Mouse (Mus musculus) small intestine, adult 2 months (tissue): ENCODE results near the gene Adad2. TPM values are rescaled to one million over a fixed set of nuclear protein-coding genes. Genes with fewer than 3 reads are reported as not detected.

Experiments
- H3K27ac ChIP-seq: fragments of 200-500 bp; 2 replicates; pipeline ENCODE4 v1.5.1; 2012; ENCODE audit warnings: low read depth, low read length, control low read depth, inconsistent platforms; ENCODE audit not compliant: insufficient read depth
- H3K27me3 ChIP-seq: fragments of 200-500 bp; 2 replicates; pipeline ENCODE4 v1.6.1; 2012; ENCODE audit warnings: mild to moderate bottlenecking, moderate library complexity, low read length, inconsistent platforms; ENCODE audit not compliant: control insufficient read depth, insufficient read depth
- H3K36me3 ChIP-seq: fragments of 200-500 bp; 2 replicates; pipeline ENCODE4 v1.6.1; 2012; ENCODE audit warnings: mild to moderate bottlenecking, low read length, control low read depth, inconsistent platforms; ENCODE audit not compliant: control insufficient read depth, insufficient read depth
- H3K4me1 ChIP-seq: fragments of 200-500 bp; 2 replicates; pipeline ENCODE4 v1.6.1; 2012; ENCODE audit warnings: low read length, inconsistent platforms, mixed read lengths; ENCODE audit not compliant: control insufficient read depth, insufficient read depth, insufficient read length
- H3K4me3 ChIP-seq: fragments of 200-500 bp; 2 replicates; pipeline ENCODE4 v1.5.1; 2012; ENCODE audit warnings: low read depth, mild to moderate bottlenecking, control low read depth, inconsistent platforms, low read length, moderate library complexity
- CTCF ChIP-seq: fragments of 200-500 bp; IDR thresholded peaks from 2 replicates; pipeline ENCODE4 v1.5.1; 2012; ENCODE audit warnings: low read depth, mild to moderate bottlenecking, control low read depth, inconsistent platforms, low read length, moderate library complexity, mixed read lengths; ENCODE audit not compliant: insufficient replicate concordance, insufficient read length; ENCODE audit errors: extremely low read depth
- POLR2A ChIP-seq: fragments of 200-500 bp; IDR thresholded peaks from 2 replicates; pipeline ENCODE4 v1.6.1; 2012; ENCODE audit warnings: low read depth, mild to moderate bottlenecking, control low read depth, inconsistent platforms, low read length, moderate library complexity
- WGBS: fragments of 180-500 bp; shearing (Covaris S2); methylation state at CpG from one replicate; pipeline ENCODE4 v1.1.7; 2018; 5-methylcytosine and 5-hydroxymethylcytosine counted together
- polyA plus RNA-seq: library from polyadenylated mRNA; depleted of rRNA; stranded (reverse); fragments of >200 nt; gene quantifications from 2 replicates; pipeline ENCODE4 v1.2.3, GENCODE M21; 2012

Gene Adad2
- polyA plus RNA-seq, 1 experiment: 0.96 TPM

GRCm38 (mm10) chr8:119590348-119590747 lies 22.2 kb upstream of the Adad2 start:
- no peaks in the 10 kb centered on the region for H3K36me3 ChIP-seq
- WGBS: 28% methylated on average over 14 of the region's 14 CpGs

GRCm38 (mm10) chr8:119591456-119591855 lies 21.1 kb upstream of the Adad2 start:
- no peaks in the 10 kb centered on the region for H3K36me3 ChIP-seq
- TF ChIP-seq CTCF: no peak
- WGBS: 56% methylated on average over 7 of the region's 7 CpGs
- no peaks in the 10 kb centered on the region for H3K27me3 ChIP-seq
- H3K4me1 ChIP-seq: peaks cover 53% of the 10 kb centered on the region
- no peak overlapping the region; the same call in 1 of the 2 replicates for H3K4me3 ChIP-seq
- peak overlapping the region; percentile 91 for H3K27ac ChIP-seq

More at GRCm38 (mm10) chr8:119590348-119590747, 22.2 kb upstream of the Adad2 start:
- no peaks in the 10 kb centered on the region for H3K27me3 ChIP-seq
- peak overlapping the region; percentile 10; the same call in 1 of the 2 replicates for H3K4me3 ChIP-seq
- TF ChIP-seq CTCF (no peak), POLR2A (no peak)
- peaks cover 41% of the 10 kb centered on the region for H3K4me1 ChIP-seq
- H3K27ac ChIP-seq: peak overlapping the region; percentile 91

GRCm38 (mm10) chr8:119603771-119604170 lies 8.8 kb upstream of the Adad2 start:
- WGBS: 89% methylated on average over 4 of the region's 4 CpGs
- peaks cover 9% of the 10 kb centered on the region for H3K4me1 ChIP-seq

GRCm38 (mm10) chr8:119604398-119604803 lies 8.1 kb upstream of the Adad2 start:
- Histone ChIP-seq H3K4me1 (peaks cover 9% of the 10 kb centered on the region), H3K36me3 (peaks cover 28% of the 10 kb centered on the region), H3K4me3 (peak overlapping the region; percentile 77), H3K27me3 (no peaks in the 10 kb centered on the region), H3K27ac (peak overlapping the region; percentile 37)
- 17% methylated on average over 12 of the region's 12 CpGs for WGBS
- TF ChIP-seq POLR2A: no peak
- TF ChIP-seq CTCF: no peak

More at GRCm38 (mm10) chr8:119603771-119604170, 8.8 kb upstream of the Adad2 start:
- Histone ChIP-seq H3K27me3 (no peaks in the 10 kb centered on the region), H3K27ac (no peak overlapping the region), H3K36me3 (peaks cover 35% of the 10 kb centered on the region), H3K4me3 (0 out of 2 replicates have a peak overlapping the region, but pooled peaks have one; percentile 77)
- TF ChIP-seq POLR2A (no peak), CTCF (no peak)

- no peak; the same call in 1 of the 2 replicates for TF ChIP-seq POLR2A
- TF ChIP-seq CTCF: peak; percentile 87
- H3K4me3 ChIP-seq: peak within 1 kb of the TSS; percentile 77
- H3K36me3 ChIP-seq: peaks cover 25% of the 10 kb centered on the region
- WGBS: under 1% methylated on average over 23 of the region's 23 CpGs
- H3K4me1 ChIP-seq: peaks cover 9% of the 10 kb centered on the region
- peak within 1 kb of the TSS; percentile 37 for H3K27ac ChIP-seq
- H3K27me3 ChIP-seq: no peaks in the 10 kb centered on the region
These were observed 7.6 kb upstream of the Adad2 start, which contains the start of gene Taf1c for GRCm38 (mm10) chr8:119604996-119605395. Taf1c (minus strand) TSS chr8:119605222.

- 67% methylated on average over 2 of the region's 2 CpGs for WGBS
- Histone ChIP-seq H3K27ac (no peak overlapping the region), H3K4me1 (peaks cover 9% of the 10 kb centered on the region), H3K36me3 (peaks cover 14% of the 10 kb centered on the region), H3K27me3 (no peaks in the 10 kb centered on the region), H3K4me3 (no peak overlapping the region)
- TF ChIP-seq POLR2A (no peak), CTCF (peak; percentile 27; the same call in 1 of the 2 replicates)
These were observed 6.3 kb upstream of the Adad2 start for GRCm38 (mm10) chr8:119606224-119606623.

- H3K27me3 ChIP-seq: no peaks in the 10 kb centered on the region
- no peaks in the 10 kb centered on the region for H3K36me3 ChIP-seq
- no peak overlapping the region for H3K4me3 ChIP-seq
- 92% methylated on average over 14 of the region's 14 CpGs for WGBS
- no peak overlapping the region for H3K27ac ChIP-seq
- H3K4me1 ChIP-seq: peaks cover 10% of the 10 kb centered on the region
- TF ChIP-seq POLR2A (no peak), CTCF (no peak)
These were observed 2.5 kb downstream of the Adad2 start for GRCm38 (mm10) chr8:119615096-119615495.
